Mouse (Mus musculus) megakaryocyte, embryonic 14.5 days (primary cell): ENCODE results near the gene Ltk.

ENCODE experiments used
- FLI1 ChIP-seq: IDR thresholded peaks from 2 replicates; pipeline ENCODE4 v1.6.1; 2012; ENCODE audit warnings: low read length, inconsistent platforms, mixed read lengths
- GATA1 ChIP-seq: IDR thresholded peaks from 3 replicates; pipeline ENCODE4 v1.6.1; 2012; ENCODE audit warnings: mixed read lengths, low read length, inconsistent platforms, borderline replicate concordance

GRCm38 (mm10) chr2:119742461-119743175 lies 17.6 kb downstream of the Ltk start:
- TF ChIP-seq GATA1 = no peak
- no peak for TF ChIP-seq FLI1
